Mouse (Mus musculus): ENCODE results near the gene Rnf144b.
A peak's percentile ranks its signal among the peaks of the same experiment; 100 is the strongest.

The Rnf144b gene

DNA sequence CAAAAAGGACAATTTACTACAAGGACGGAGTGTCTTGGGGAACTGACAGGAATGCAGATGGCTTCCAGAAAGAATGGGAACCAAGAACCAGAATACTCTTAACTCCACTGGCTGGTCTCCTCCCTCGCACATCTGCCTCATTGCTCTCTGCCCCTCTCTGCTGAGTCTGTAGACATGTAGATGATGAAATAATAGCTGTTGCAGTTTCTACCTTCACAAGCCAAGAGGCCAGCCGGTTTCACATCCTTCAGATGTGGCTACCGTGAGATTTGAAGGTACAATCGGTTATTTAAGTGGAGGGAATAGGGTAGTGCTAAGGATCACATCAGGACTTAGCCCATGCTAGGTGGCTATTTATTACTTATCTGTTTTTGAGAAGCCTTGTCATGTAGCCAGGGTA is 59.9 kb downstream of the Rnf144b start:
- DNase-seq = no peak

DNA sequence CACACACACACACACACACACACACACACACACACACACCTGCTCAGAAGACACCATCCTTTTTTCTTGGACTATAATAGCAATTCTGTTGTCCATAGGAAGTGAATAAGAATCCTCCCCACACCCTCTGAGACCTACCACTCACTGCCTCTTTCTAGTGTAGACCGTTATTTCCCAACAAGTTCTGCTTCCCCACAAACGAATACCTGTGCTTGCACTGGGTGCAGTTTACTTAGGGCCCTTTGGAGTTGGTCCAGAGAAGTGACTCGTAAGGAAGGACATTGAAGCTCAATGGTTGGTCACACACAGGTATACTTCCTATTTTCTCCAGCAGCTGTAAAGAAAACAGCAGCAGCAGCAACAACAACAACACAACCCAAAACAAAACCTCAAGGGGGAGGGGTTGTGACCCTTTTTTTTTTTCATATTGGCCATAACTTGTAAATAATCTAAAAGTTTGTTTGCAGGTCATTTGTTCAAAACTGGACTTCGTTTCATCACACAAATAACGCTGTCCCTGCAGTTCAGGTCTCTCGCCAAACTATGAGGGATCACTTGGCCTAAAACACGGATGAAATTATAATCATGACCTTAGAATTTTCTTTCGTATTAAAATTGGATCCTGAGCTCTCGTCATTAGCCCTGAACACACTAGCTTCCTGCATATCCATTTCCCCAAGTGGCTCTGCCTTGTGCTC is 60.7 kb downstream of the Rnf144b start:
- DNase-seq = no peak

GRCm38 (mm10) chr13:47183771-47184170 is 61.3 kb downstream of the Rnf144b start:
- DNase-seq = no peak

DNA sequence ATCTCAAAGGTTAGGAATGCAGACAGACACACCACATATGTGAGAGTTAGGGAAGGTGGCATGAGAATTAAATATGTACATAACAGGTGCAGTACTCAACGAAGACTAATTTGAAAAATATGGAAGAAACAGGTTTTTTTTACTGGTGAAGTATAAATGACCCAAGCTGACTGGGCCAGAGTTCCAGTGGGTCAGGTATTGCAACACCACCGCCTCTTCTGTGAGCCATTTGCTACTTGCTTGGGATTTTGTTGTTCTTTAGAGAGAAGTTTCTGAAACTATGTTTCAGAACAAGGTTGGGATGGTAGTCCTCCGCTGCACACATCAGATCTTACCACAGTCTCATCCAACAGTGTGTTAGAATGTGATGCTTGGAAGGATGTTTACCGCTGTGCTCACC is 65.4 kb downstream of the Rnf144b start:
- DNase-seq = no peak

GRCm38 (mm10) chr13:47189971-47190370 is 67.5 kb downstream of the Rnf144b start:
- DNase-seq = no peak

DNA sequence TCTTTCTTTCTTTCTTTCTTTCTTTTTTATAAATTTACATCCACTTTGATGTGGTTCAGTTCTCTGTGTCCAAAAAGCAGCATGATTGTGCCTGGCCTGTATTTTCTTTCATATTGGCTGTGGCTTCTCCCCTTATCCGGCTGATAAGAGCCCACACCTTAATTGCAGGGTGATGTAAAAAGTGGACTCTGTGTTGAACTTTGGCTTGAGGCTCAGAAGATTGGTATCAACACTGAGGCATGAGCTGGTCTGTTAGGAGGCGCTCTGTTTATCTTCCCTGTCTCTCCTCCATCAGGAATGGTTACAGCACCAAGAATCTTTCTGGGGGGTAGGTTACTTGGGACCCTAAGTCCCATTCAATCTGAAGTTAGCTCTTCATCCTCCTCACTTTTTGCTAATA is 69.7 kb downstream of the Rnf144b start:
- DNase-seq = no peak

DNA sequence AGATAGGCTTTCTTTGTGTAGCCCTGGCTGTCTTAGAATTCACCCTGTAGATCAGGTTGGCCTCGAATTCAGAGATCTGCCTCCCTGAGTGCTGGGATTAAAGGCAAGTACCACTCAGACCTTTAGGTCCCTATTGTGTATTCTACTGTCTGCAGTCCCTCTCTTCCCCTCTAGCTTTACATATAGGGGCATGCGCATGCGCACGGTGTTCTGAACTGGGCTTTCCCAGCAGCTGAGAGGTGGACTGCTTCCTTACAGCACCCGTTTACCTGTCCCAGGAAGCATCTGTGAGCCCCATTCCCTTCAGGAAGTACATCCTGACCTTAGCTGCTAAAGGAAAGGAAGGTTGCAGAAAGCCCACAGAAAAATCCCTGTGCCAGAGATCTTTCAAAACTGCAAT is 70.3 kb downstream of the Rnf144b start:
- DNase-seq = no peak

- DNase-seq = peak; percentile 65
These were observed 71.1 kb downstream of the Rnf144b start for GRCm38 (mm10) chr13:47193326-47194153.

GRCm38 (mm10) chr13:47194695-47195094 is 72.2 kb downstream of the Rnf144b start:
- DNase-seq = no peak

DNA sequence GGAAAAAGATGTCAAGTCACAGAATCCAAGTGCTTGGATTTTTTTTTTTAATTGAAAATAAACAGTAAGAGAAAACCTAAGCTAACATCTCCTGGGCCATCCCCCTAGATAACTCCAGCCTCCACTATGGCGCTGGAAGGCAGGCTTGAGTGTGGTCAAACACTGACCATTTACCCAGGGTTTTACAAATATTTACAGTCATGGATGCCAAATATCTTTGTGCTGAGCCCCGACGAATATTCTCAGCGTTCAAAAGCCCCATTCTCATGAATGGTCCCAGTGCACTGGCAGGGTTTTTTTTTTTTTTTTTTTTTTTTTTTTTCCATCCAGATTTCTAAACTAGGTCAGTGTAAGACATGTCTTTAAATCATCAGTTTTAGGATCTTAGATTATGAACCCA is 73.0 kb downstream of the Rnf144b start:
- no peak for DNase-seq

- no peak for DNase-seq
These were observed 77.7 kb downstream of the Rnf144b start for GRCm38 (mm10) chr13:47200011-47200670.

- DNase-seq = no peak
These were observed 79.6 kb downstream of the Rnf144b start for GRCm38 (mm10) chr13:47201962-47202624.

GRCm38 (mm10) chr13:47210496-47210895 is 88.0 kb downstream of the Rnf144b start:
- no peak for DNase-seq

- DNase-seq = no peak
These were observed 88.5 kb downstream of the Rnf144b start for GRCm38 (mm10) chr13:47210992-47211391.

DNA sequence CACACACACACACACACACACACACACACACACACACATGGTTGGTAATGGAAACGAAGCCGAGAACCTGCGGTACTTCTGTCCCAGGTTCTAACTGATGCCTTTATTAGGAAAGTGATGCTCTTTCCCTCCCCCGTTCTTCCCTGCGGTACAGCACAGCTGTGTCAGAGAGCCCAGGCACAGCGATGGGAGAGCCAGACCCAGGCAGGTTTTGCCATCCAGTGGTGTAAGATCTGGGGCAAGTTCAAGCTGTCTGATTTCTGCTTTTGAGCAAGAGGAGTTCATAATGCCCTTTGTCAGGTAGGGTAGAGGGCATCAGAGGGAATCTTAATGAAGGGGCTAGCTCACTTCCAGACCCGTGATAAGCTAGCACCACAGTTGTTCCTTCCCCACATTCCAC is 89.1 kb downstream of the Rnf144b start:
- no peak for DNase-seq

DNA sequence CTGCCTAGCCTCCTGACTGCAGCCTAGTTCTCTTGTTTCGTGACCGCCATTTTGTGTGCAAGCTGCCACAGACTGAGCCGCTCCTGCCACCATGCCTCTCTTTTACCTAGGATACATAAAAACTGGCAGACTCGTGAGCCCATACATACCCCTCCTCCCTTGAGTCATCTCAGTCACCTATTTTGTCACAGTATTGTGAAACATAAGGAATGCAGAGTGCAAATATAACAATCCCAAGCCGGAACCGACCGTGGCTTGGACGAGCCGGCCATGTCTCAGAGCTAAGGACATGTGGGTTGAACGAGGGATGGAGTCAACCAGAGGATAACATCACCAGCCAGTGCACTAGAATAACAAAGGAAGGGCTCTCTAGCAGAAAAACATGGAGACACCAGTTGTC is 91.4 kb downstream of the Rnf144b start:
- no peak for DNase-seq

DNA sequence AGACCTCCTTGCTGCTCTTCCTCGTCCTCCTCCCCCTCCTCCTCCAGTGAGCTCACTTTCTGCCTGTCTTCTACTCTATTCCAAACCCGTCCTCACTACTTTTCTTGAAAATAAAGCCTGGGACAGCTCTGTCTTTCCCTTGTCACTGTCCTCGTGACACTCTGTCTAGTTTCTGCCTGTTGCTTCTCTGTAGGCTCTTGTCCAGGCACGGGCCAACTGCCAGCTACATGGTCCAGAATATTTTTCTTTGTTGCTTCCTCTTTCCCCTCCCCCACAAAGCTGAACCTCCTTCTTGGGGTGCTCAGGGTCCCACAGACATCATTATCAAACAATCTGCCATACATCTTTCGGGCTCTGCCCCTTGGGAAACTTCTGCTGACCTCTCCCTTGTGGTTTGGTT is 92.4 kb downstream of the Rnf144b start:
- DNase-seq = no peak

DNA sequence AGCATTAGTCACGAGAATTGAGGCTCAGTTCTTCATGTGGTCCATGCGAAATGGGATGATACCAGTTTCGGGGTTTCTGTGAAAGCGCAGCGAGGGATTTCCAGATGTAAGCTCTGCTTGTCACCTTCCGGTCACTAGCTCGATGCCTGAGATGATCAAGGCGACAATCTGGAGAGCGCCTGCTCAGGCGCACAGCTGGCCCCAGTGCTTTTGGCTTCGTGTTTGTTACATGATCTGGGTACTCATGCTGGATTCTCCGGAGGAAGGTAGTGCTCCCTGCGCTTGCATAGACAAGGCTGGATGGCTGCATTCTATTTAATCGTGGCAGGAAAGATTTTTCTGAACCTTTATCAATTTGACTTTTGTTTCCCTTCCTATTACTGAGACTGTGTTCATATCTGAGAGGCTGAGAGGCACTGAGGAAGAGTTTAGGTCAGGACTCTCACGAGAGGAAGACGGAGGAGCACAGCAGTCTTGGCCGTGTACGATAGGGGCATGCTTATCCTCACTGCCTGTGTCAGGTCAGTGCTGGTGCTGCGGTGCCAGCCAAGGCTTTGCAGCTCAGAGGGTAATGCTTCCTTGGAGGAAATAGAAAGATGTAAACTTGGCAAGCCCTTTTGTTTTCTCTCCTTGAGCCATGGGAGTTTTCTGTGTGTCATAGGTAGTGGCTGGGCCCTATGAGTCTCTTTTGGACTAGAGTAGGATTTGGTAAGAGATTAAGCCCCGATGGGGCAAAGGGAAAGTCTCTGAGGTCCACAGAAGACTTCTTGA is 93.5 kb downstream of the Rnf144b start:
- no peak for DNase-seq

GRCm38 (mm10) chr13:47217107-47217571 is 94.7 kb downstream of the Rnf144b start:
- no peak for DNase-seq

GRCm38 (mm10) chr13:47218351-47218750 is 95.9 kb downstream of the Rnf144b start:
- DNase-seq = no peak

GRCm38 (mm10) chr13:47220426-47220825 is 98.0 kb downstream of the Rnf144b start:
- no peak for DNase-seq

All from right cerebral cortex, postnatal 14 days (tissue).